Mouse (Mus musculus): Measurements from ENCODE around the gene Plxnb2. TPM values are rescaled to one million over a fixed set of nuclear protein-coding genes. Genes with fewer than 3 reads are reported as not detected.

The Plxnb2 gene
- total RNA-seq, 2 experiments from 2014 or later, result 42.2 to 54.0 TPM

- DNase-seq (ENCODE audit: low spot score in 2 of 2), result no peak
- intact Hi-C loops (cut with DNase I), result loop anchor here (2.0 kb wide), 1 partner anchor 15 kb away; the partner anchor contains the start of gene Dennd6b
Observed at GRCm38 (mm10) chr15:89181561-89182270, 1.1 kb upstream of the Plxnb2 start.

GRCm38 (mm10) chr15:89180081-89180541 is 477 bp downstream of the Plxnb2 start:
- DNase-seq (ENCODE audit: low spot score in 2 of 2), result no peak
- intact Hi-C loops (cut with DNase I), result loop anchor here (2.0 kb wide), 1 partner anchor 17 kb away; the partner anchor contains the start of gene Dennd6b

GRCm38 (mm10) chr15:89179630-89179964 is 991 bp downstream of the Plxnb2 start:
- no peak for DNase-seq (ENCODE audit: low spot score in 2 of 2)
- intact Hi-C loops (cut with DNase I), result no loop called here

GRCm38 (mm10) chr15:89178954-89179629 is 1.5 kb downstream of the Plxnb2 start:
- DNase-seq (ENCODE audit: low spot score in 2 of 2), result no peak
- intact Hi-C loops (cut with DNase I), result no loop called here

GRCm38 (mm10) chr15:89178260-89178860 is 2.2 kb downstream of the Plxnb2 start:
- DNase-seq (ENCODE audit: low spot score in 2 of 2), result no peak
- intact Hi-C loops (cut with DNase I), result no loop called here

GRCm38 (mm10) chr15:89177576-89178259 is 2.9 kb downstream of the Plxnb2 start:
- intact Hi-C loops (cut with DNase I), result no loop called here

GRCm38 (mm10) chr15:89177121-89177520 is 3.5 kb downstream of the Plxnb2 start:
- DNase-seq (ENCODE audit: low spot score in 2 of 2), result peak in 1 of 2 experiments; percentile 47
- intact Hi-C loops (cut with DNase I), result no loop called here

More at GRCm38 (mm10) chr15:89177576-89178259, 2.9 kb downstream of the Plxnb2 start:
- no peak for DNase-seq (ENCODE audit: low spot score in 2 of 2)

GRCm38 (mm10) chr15:89175411-89176155 is 5.0 kb downstream of the Plxnb2 start:
- intact Hi-C loops (cut with DNase I), result no loop called here
- DNase-seq (ENCODE audit: low spot score in 2 of 2), result no peak

GRCm38 (mm10) chr15:89174889-89175339 is 5.7 kb downstream of the Plxnb2 start:
- intact Hi-C loops (cut with DNase I), result no loop called here
- no peak for DNase-seq (ENCODE audit: low spot score in 2 of 2)

GRCm38 (mm10) chr15:89173906-89174214 is 6.7 kb downstream of the Plxnb2 start:
- intact Hi-C loops (cut with DNase I), result no loop called here
- no peak for DNase-seq (ENCODE audit: low spot score in 2 of 2)

GRCm38 (mm10) chr15:89173024-89173905 is 7.3 kb downstream of the Plxnb2 start:
- DNase-seq (ENCODE audit: low spot score in 2 of 2), result peak in 1 of 2 experiments; percentile 41
- intact Hi-C loops (cut with DNase I), result no loop called here

GRCm38 (mm10) chr15:89172276-89172935 is 8.2 kb downstream of the Plxnb2 start:
- no peak for DNase-seq (ENCODE audit: low spot score in 2 of 2)

GRCm38 (mm10) chr15:89171526-89172051 is 9.0 kb downstream of the Plxnb2 start:
- no peak for DNase-seq (ENCODE audit: low spot score in 2 of 2)
- intact Hi-C loops (cut with DNase I), result no loop called here

More at GRCm38 (mm10) chr15:89172276-89172935, 8.2 kb downstream of the Plxnb2 start:
- intact Hi-C loops (cut with DNase I), result no loop called here

- DNase-seq (ENCODE audit: low spot score in 2 of 2), result no peak
- intact Hi-C loops (cut with DNase I), result no loop called here
Observed at GRCm38 (mm10) chr15:89170102-89170501, 10.5 kb downstream of the Plxnb2 start.

- intact Hi-C loops (cut with DNase I), result loop anchor here (5.0 kb wide), 1 partner anchor 47 kb away; the partner anchor contains the start of gene Tubgcp6
- peak; percentile 80 to 83 for DNase-seq (ENCODE audit: low spot score in 2 of 2)
Observed at GRCm38 (mm10) chr15:89169431-89169830, 11.2 kb downstream of the Plxnb2 start.

- intact Hi-C loops (cut with DNase I), result loop anchor here (5.0 kb wide), 1 partner anchor 47 kb away; the partner anchor contains the start of gene Tubgcp6
- no peak for DNase-seq (ENCODE audit: low spot score in 2 of 2)
Observed at GRCm38 (mm10) chr15:89168922-89169321, 11.7 kb downstream of the Plxnb2 start.

GRCm38 (mm10) chr15:89165478-89165877 is 15.1 kb downstream of the Plxnb2 start:
- DNase-seq (ENCODE audit: low spot score in 2 of 2), result no peak
- intact Hi-C loops (cut with DNase I), result loop anchor here (5.0 kb wide), 1 partner anchor 43 kb away; the partner anchor contains the start of gene Tubgcp6

Data from left cerebral cortex, postnatal 36 days (tissue).